Mouse (Mus musculus) testis, postnatal 10 days (tissue): Measurements from ENCODE around the gene Tshz3.

ENCODE experiments used
- DNase-seq: peaks from one replicate; pipeline ENCODE4 v3.0.0; 2021; ENCODE audit warnings: low spot score

Tshz3 gene

GRCm38 (mm10) chr7:36786713-36787421, 88.9 kb downstream of the Tshz3 start:
- DNase-seq, result no peak

DNA sequence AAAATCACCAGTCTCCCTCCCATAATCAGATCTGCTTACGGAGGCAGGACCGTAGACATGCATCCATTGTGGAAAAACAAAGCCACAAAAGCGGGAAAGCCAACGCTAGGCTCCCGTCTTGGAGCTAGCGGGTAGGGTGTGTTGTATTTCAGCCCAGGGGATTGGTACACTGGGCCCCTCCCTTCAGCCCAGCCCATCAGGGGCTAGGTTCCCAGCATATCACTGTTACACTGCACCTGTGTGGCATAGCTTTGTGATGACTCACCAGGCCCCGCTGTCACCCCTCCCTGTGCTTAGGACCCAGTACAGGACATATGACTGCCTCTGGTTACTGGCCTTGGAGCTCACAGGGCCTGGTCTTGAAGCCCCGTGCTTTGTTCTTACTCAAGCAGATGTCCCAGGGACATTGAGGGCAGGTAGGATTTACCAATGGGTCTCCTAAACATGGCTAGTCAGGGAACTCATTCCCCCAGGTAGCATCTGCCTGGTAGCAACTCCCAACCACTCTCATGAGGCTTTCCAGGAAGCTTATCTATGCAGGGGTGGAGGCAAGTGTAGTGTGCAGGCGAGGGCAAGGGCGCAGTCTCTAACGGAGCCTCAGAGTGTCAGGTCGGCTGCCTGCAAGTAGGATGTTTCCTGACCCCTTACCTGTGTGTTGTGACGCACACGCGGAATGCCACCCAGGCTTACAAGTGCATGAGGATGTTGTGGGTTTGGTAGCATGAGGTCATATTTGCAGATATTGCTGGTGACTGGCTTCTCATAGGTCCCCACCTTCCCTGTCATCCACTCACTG, 98.7 kb downstream of the Tshz3 start:
- no peak for DNase-seq
